Comparison of ENCODE assay signal across 9 mouse cellular contexts in the genomic region with DNA sequence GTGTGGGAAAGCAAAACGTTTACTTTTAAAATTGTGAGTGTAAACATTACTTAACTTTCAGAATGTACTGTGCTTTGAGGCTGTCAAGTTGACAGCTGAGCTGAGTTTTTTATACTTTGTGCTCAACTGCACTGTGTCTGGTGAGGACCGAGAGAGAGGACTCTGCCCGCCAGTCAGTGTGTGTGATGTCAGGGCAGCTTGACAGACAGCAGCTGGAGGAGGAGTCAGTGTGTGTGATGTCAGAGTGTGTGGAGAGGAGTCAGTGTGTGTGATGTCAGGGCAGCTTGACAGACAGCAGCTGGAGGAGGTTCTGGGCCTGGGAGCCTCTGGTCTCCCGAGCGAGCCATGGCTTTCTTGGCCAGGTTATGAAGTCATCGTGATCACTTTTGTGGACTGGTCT. TPM values are rescaled to one million over a fixed set of nuclear protein-coding genes. Genes with fewer than 3 reads are reported as not detected.
DNase-seq lines count a peak whose midpoint lies in the region; ATAC-seq and TF ChIP-seq lines count a peak whose summit lies in the region.
"Had no signal": no experiment of that assay in that cellular context is flagged by ENCODE, and none has a peak within 500 bp of the region (broad histone marks: within the 10 kb centered on the region; RNA-seq: fewer than 3 reads in every experiment).

No protein-coding gene starts in this region.

- no peak overlapping the region for H3K27ac ChIP-seq in hindbrain, embryonic 16.5 days (ENCODE audit: low read depth, low read length)
- H3K27ac ChIP-seq in hindbrain, embryonic 12.5 days: no peak overlapping the region
- H3K27ac ChIP-seq in lung, embryonic 14.5 days (ENCODE audit: low read depth): no peak overlapping the region

- peaks cover 16% of the 10 kb centered on the region for H3K36me3 ChIP-seq in hindbrain, embryonic 16.5 days (ENCODE audit: control insufficient read depth, insufficient read depth, low read length)
- H3K36me3 ChIP-seq in hindbrain, embryonic 12.5 days: peaks cover 52% of the 10 kb centered on the region
- peaks cover 75% of the 10 kb centered on the region for H3K36me3 ChIP-seq in lung, embryonic 14.5 days (ENCODE audit: insufficient read depth)

- ATAC-seq in hindbrain, embryonic 16.5 days: peak; percentile 45; the same call in 1 of the 2 replicates
- no peak for ATAC-seq in hindbrain, embryonic 12.5 days (ENCODE audit: low FRiP score)
- peak; percentile 92 for ATAC-seq in lung, embryonic 14.5 days (ENCODE audit: insufficient read depth)

- H3K27me3 ChIP-seq in hindbrain, embryonic 16.5 days (replicated peaks; ENCODE audit: control insufficient read depth, insufficient read depth, low read length): no peaks in the 10 kb centered on the region
- H3K27me3 ChIP-seq in hindbrain, embryonic 12.5 days: no peaks in the 10 kb centered on the region
- H3K27me3 ChIP-seq in lung, embryonic 14.5 days (ENCODE audit: insufficient read depth, low read length): no peaks in the 10 kb centered on the region

- no peaks in the 10 kb centered on the region for H3K4me1 ChIP-seq in hindbrain, embryonic 16.5 days (ENCODE audit: control insufficient read depth, insufficient read depth, low read depth, low read length)
- H3K4me1 ChIP-seq in hindbrain, embryonic 12.5 days: no peaks in the 10 kb centered on the region
- no peaks in the 10 kb centered on the region for H3K4me1 ChIP-seq in lung, embryonic 14.5 days (ENCODE audit: insufficient read depth)

- H3K9me3 ChIP-seq in hindbrain, embryonic 16.5 days (ENCODE audit: control insufficient read depth, low read length): no peaks in the 10 kb centered on the region
- no peaks in the 10 kb centered on the region for H3K9me3 ChIP-seq in hindbrain, embryonic 12.5 days (replicated peaks)
- no peaks in the 10 kb centered on the region for H3K9me3 ChIP-seq in lung, embryonic 14.5 days (ENCODE audit: low read depth, low read length)

- WGBS in hindbrain, embryonic 16.5 days: 82% methylated on average over 6 of the region's 6 CpGs
- 81% methylated on average over 6 of the region's 6 CpGs for WGBS in hindbrain, embryonic 12.5 days
- 43% methylated on average over 6 of the region's 6 CpGs for WGBS in lung, embryonic 14.5 days

- no peak overlapping the region for H3K4me3 ChIP-seq in hindbrain, embryonic 16.5 days (ENCODE audit: low read length)
- no peak overlapping the region for H3K4me3 ChIP-seq in hindbrain, embryonic 12.5 days
- no peak overlapping the region for H3K4me3 ChIP-seq in lung, embryonic 14.5 days (ENCODE audit: low read depth, low read length)

- intact Hi-C loops in left cerebral cortex, postnatal 14 days (cut with DNase I): no loop called here

- peak; percentile 32 for DNase-seq in ZHBTc4 (ENCODE audit: low read depth, low spot score)
- DNase-seq in heart, postnatal 4 days: peak; percentile 30
- peak; percentile 72 for DNase-seq in lung, embryonic 14.5 days
- no peak for DNase-seq in thymus, adult 18-20 months
- no peak for DNase-seq in gastrocnemius, adult 18-20 months (ENCODE audit: low spot score)
- no peak for DNase-seq in left cerebral cortex, postnatal 14 days (ENCODE audit: low spot score in 2 of 2)
- DNase-seq: cerebellum, adult 18-20 months had no signal

- TF ChIP-seq CTCF in lung, embryonic 14.5 days (IDR thresholded peaks at IDR 0.05; ENCODE audit: low read depth): no peak

- H3K4me2 ChIP-seq in hindbrain, embryonic 16.5 days (ENCODE audit: low read length): no peak overlapping the region
- H3K4me2 ChIP-seq in hindbrain, embryonic 12.5 days (replicated peaks): no peak overlapping the region
- no peak overlapping the region for H3K4me2 ChIP-seq in lung, embryonic 14.5 days

- H3K9ac ChIP-seq in hindbrain, embryonic 16.5 days (ENCODE audit: low read depth, low read length): no peak overlapping the region
- H3K9ac ChIP-seq in hindbrain, embryonic 12.5 days: no peak overlapping the region
- H3K9ac ChIP-seq in lung, embryonic 14.5 days: no peak overlapping the region

RNA-seq across cellular contexts. Expression of gene Aebp2, which starts 24.4 kb away (rescaled TPM):
- polyA plus RNA-seq in hindbrain, embryonic 16.5 days (2015; fragmentation: Nextera tagmentation; extraction: Ambion mirVana): 6.2 and 7.7 TPM in 2 replicates
- polyA plus RNA-seq in hindbrain, embryonic 12.5 days (2016; fragmentation: Nextera tagmentation; extraction: Ambion mirVana): 13.3 and 14.4 TPM in 2 replicates
- total RNA-seq in heart, postnatal 4 days (2021): 10 to 100 TPM; 49.0 to 49.1 TPM
- 13.3 and 15.3 TPM in 2 replicates for polyA plus RNA-seq in lung, embryonic 14.5 days (2014; fragmentation: Nextera tagmentation; extraction: Ambion mirVana)
- 10 to 100 TPM; 31.8 to 36.4 TPM for total RNA-seq in gastrocnemius, adult 18-20 months (2021)
- total RNA-seq in left cerebral cortex, postnatal 14 days (2021): 10 to 100 TPM; 47.1 to 52.9 TPM

Comparison
In these comparisons a context has a peak if more than half of its experiments do, and no peak if none do; other contexts are left out.
1. DNase-seq: peak in ZHBTc4 (single experiment), heart, postnatal 4 days (single experiment) and lung, embryonic 14.5 days (single experiment); none in thymus, adult 18-20 months (0 of 2), gastrocnemius, adult 18-20 months (single experiment) and left cerebral cortex, postnatal 14 days (0 of 2).